Mouse (Mus musculus) MEL (cell line): ENCODE measurements around the gene Bves. TPM values are rescaled to one million over a fixed set of nuclear protein-coding genes. Genes with fewer than 3 reads are reported as not detected.

Experiments
- DNase-seq: peaks from one replicate; pipeline ENCODE4 v3.0.0; 2011; ENCODE audit warnings: low read depth, low spot score
- H3K27ac ChIP-seq: 2 replicates; pipeline ENCODE4 v1.5.1; 2012; ENCODE audit warnings: low read depth, mild to moderate bottlenecking, control low read depth, low read length, moderate library complexity; ENCODE audit not compliant: control insufficient read depth
- H3K27me3 ChIP-seq, 2 experiments: fragments of 150-350 bp in 1 of 2; sonication (generic) in 1 of 2; 2 replicates each; pipeline ENCODE4 v1.6.1; 2012; ENCODE audit warnings: low read length in 2 of 2, mild to moderate bottlenecking in 2 of 2, improper control_type of control experiment in 1 of 2, moderate library complexity in 1 of 2; ENCODE audit not compliant: insufficient read depth in 2 of 2, control insufficient read depth in 1 of 2
- H3K36me3 ChIP-seq, 2 experiments: 2 replicates each; pipeline ENCODE4 v1.6.1; 2012 to 2014; ENCODE audit warnings: low read length in 2 of 2, improper control_type of control experiment in 1 of 2, inconsistent platforms in 1 of 2, mild to moderate bottlenecking in 1 of 2; ENCODE audit not compliant: insufficient read depth in 2 of 2, control insufficient read depth in 1 of 2
- H3K4me1 ChIP-seq, 2 experiments: fragments of 150-350 bp in 1 of 2; sonication (generic) in 1 of 2; 2 replicates each; pipeline ENCODE4 v1.6.1; 2012; ENCODE audit warnings: low read length in 2 of 2, improper control_type of control experiment in 1 of 2, mild to moderate bottlenecking in 1 of 2; ENCODE audit not compliant: insufficient read depth in 2 of 2, control insufficient read depth in 1 of 2
- H3K4me3 ChIP-seq, 2 experiments: fragments of 150-350 bp in 1 of 2; sonication (generic) in 1 of 2; 2 replicates each; pipeline ENCODE4 v1.5.1; 2012; ENCODE audit warnings: low read depth in 2 of 2, low read length in 2 of 2, mild to moderate bottlenecking in 2 of 2, moderate library complexity in 2 of 2, control low read depth in 1 of 2, improper control_type of control experiment in 1 of 2; ENCODE audit not compliant: control insufficient read depth in 1 of 2, insufficient read depth in 1 of 2
- H3K79me2 ChIP-seq: 2 replicates; pipeline ENCODE4 v1.6.1; 2012; ENCODE audit warnings: mild to moderate bottlenecking, low read length, moderate library complexity; ENCODE audit not compliant: control insufficient read depth, poor library complexity, insufficient read depth
- H3K9ac ChIP-seq: 2 replicates; pipeline ENCODE4 v1.6.1; 2012; ENCODE audit warnings: low read depth, mild to moderate bottlenecking, control low read depth, low read length, moderate library complexity; ENCODE audit not compliant: control insufficient read depth, poor library complexity, severe bottlenecking
- H3K9me3 ChIP-seq: fragments of 150-350 bp; sonication (generic); replicated peaks from 2 replicates; pipeline ENCODE4 v1.6.1; 2012; ENCODE audit warnings: mild to moderate bottlenecking, low read length, improper control_type of control experiment, moderate library complexity; ENCODE audit not compliant: insufficient read depth
- BHLHE40 ChIP-seq: IDR thresholded peaks from 2 replicates; pipeline ENCODE4 v1.6.1; 2012; ENCODE audit warnings: low read depth, mild to moderate bottlenecking, inconsistent platforms, low read length, improper control_type of control experiment, borderline replicate concordance
- CHD1 ChIP-seq: IDR thresholded peaks from 2 replicates; pipeline ENCODE4 v1.6.1; 2012; ENCODE audit warnings: low read depth, mild to moderate bottlenecking, inconsistent platforms, low read length, improper control_type of control experiment
- CHD2 ChIP-seq: IDR thresholded peaks from 2 replicates; pipeline ENCODE4 v1.6.1; 2011; ENCODE audit warnings: low read length, improper control_type of control experiment
- CTCF ChIP-seq, 3 experiments: IDR thresholded peaks in 2 of 3; conservative IDR thresholded peaks in 1 of 3; 2 replicates each; pipeline ENCODE4 v1.5.1; 2011 to 2012; ENCODE audit warnings: low read length in 3 of 3, low read depth in 2 of 3, mild to moderate bottlenecking in 2 of 3, improper control_type of control experiment in 1 of 3, inconsistent platforms in 1 of 3, mixed read lengths in 1 of 3, moderate library complexity in 1 of 3; ENCODE audit not compliant: control insufficient read depth in 1 of 3, insufficient read depth in 1 of 3, poor library complexity in 1 of 3, severe bottlenecking in 1 of 3
- E2F4 ChIP-seq: IDR thresholded peaks from 2 replicates; pipeline ENCODE4 v1.6.1; 2011; ENCODE audit warnings: low read depth, low read length, improper control_type of control experiment, borderline replicate concordance
- EP300 ChIP-seq, 2 experiments: IDR thresholded peaks; 2 replicates each; pipeline ENCODE4 v1.6.1; 2011; ENCODE audit warnings: improper control_type of control experiment in 2 of 2, low read length in 2 of 2, low read depth in 1 of 2, mild to moderate bottlenecking in 1 of 2
- GABPA ChIP-seq: IDR thresholded peaks from 2 replicates; pipeline ENCODE4 v1.6.1; 2012; ENCODE audit warnings: low read depth, mild to moderate bottlenecking, inconsistent platforms, low read length, improper control_type of control experiment, moderate library complexity
- GATA1 ChIP-seq: IDR thresholded peaks from 2 replicates; pipeline ENCODE4 v1.6.1; 2011; ENCODE audit warnings: low read depth, low read length, improper control_type of control experiment
- HCFC1 ChIP-seq: IDR thresholded peaks from 2 replicates; pipeline ENCODE4 v1.6.1; 2012; ENCODE audit warnings: low read depth, mild to moderate bottlenecking, inconsistent platforms, low read length, improper control_type of control experiment, moderate library complexity
- KAT2A ChIP-seq: conservative IDR thresholded peaks from 2 replicates; pipeline ENCODE4 v1.6.1; 2012; ENCODE audit warnings: low read depth, low read length, improper control_type of control experiment, inconsistent platforms
- MAX ChIP-seq: IDR thresholded peaks from 2 replicates; pipeline ENCODE4 v1.6.1; 2011; ENCODE audit warnings: low read length, improper control_type of control experiment
- MAZ ChIP-seq: IDR thresholded peaks from 2 replicates; pipeline ENCODE4 v1.6.1; 2012; ENCODE audit warnings: low read depth, mild to moderate bottlenecking, inconsistent platforms, low read length, improper control_type of control experiment
- POLR2A ChIP-seq, 2 experiments: IDR thresholded peaks; 2 replicates each; pipeline ENCODE4 v1.6.1; 2011 to 2012; ENCODE audit warnings: low read length in 2 of 2, mild to moderate bottlenecking in 2 of 2, control low read depth in 1 of 2, improper control_type of control experiment in 1 of 2, low read depth in 1 of 2, moderate library complexity in 1 of 2; ENCODE audit not compliant: control insufficient read depth in 1 of 2, insufficient read depth in 1 of 2, poor library complexity in 1 of 2
- RAD21 ChIP-seq: IDR thresholded peaks from 2 replicates; pipeline ENCODE4 v1.6.1; 2011; ENCODE audit warnings: mild to moderate bottlenecking, low read depth, low read length, improper control_type of control experiment
- TCF12 ChIP-seq: IDR thresholded peaks from 2 replicates; pipeline ENCODE4 v1.6.1; 2014; ENCODE audit warnings: low read depth, mild to moderate bottlenecking, inconsistent platforms, low read length, improper control_type of control experiment, moderate library complexity
- UBTF ChIP-seq: IDR thresholded peaks from 2 replicates; pipeline ENCODE4 v1.6.1; 2012; ENCODE audit warnings: low read depth, mild to moderate bottlenecking, inconsistent platforms, low read length, improper control_type of control experiment, moderate library complexity, borderline replicate concordance; ENCODE audit not compliant: insufficient read depth
- USF1 ChIP-seq: IDR thresholded peaks from 2 replicates; pipeline ENCODE4 v1.6.1; 2014; ENCODE audit warnings: low read depth, mild to moderate bottlenecking, inconsistent platforms, low read length, improper control_type of control experiment, moderate library complexity
- ZNF384 ChIP-seq: IDR thresholded peaks from 2 replicates; pipeline ENCODE4 v1.6.1; 2012; ENCODE audit warnings: low read depth, mild to moderate bottlenecking, inconsistent platforms, low read length, improper control_type of control experiment
- polyA plus RNA-seq, 2 experiments: library from polyadenylated mRNA; stranded (reverse) in 1 of 2; unstranded in 1 of 2; fragments of >175 nt in 1 of 2; fragments of >200 nt in 1 of 2; gene quantifications; 2 replicates each; pipeline versions ENCODE4 v1.2.1 to v1.2.4; 2012; ENCODE audit warnings: low replicate concordance in 2 of 2, low read depth in 1 of 2; ENCODE audit not compliant: insufficient read length in 2 of 2, insufficient read depth in 1 of 2, missing spikeins in 1 of 2
- total RNA-seq: library from RNA; depleted of rRNA; stranded (reverse); fragments of 300-350 nt; gene quantifications from 2 replicates; pipeline ENCODE4 v1.2.3, GENCODE M21; 2012

Gene Bves
- total and polyA plus RNA-seq, 3 experiments: not detected

- Histone ChIP-seq H3K4me3 (no peak overlapping the region), H3K4me1 (no peaks in the 10 kb centered on the region)
Measured at GRCm38 (mm10) chr10:45344381-45344780, 8.8 kb downstream of the Bves start.

GRCm38 (mm10) chr10:45345217-45345616, 9.6 kb downstream of the Bves start:
- no peak overlapping the region for H3K27ac ChIP-seq
- H3K79me2 ChIP-seq: no peaks in the 10 kb centered on the region
- H3K4me1 ChIP-seq: no peaks in the 10 kb centered on the region
- H3K4me3 ChIP-seq: no peak overlapping the region
- no peaks in the 10 kb centered on the region for H3K36me3 ChIP-seq
- no peaks in the 10 kb centered on the region for H3K27me3 ChIP-seq
- H3K9ac ChIP-seq: no peak overlapping the region
- TF ChIP-seq GABPA (no peak), CHD1 (no peak), UBTF (no peak), POLR2A (IDR thresholded peaks at IDR 0.05; ENCODE audit: control insufficient read depth in 1 of 2, insufficient read depth in 1 of 2, low read depth in 1 of 2, low read length in 2 of 2, poor library complexity in 1 of 2) (no peak), MAZ (no peak), RAD21 (no peak), TCF12 (no peak), MAX (no peak), E2F4 (no peak), USF1 (no peak), ZNF384 (no peak), CHD2 (no peak)
- no peaks in the 10 kb centered on the region for H3K9me3 ChIP-seq
- DNase-seq: no peak

More at GRCm38 (mm10) chr10:45344381-45344780, 8.8 kb downstream of the Bves start:
- no peaks in the 10 kb centered on the region for H3K9me3 ChIP-seq
- no peak for TF ChIP-seq MAZ
- no peak for TF ChIP-seq EP300 (IDR thresholded peaks at IDR 0.05; ENCODE audit: low read depth in 1 of 2, low read length in 2 of 2)
- no peak for TF ChIP-seq BHLHE40
- TF ChIP-seq KAT2A: no peak
- TF ChIP-seq GATA1: no peak
- peak; percentile 19 for TF ChIP-seq RAD21
- no peak for TF ChIP-seq HCFC1
- no peak for TF ChIP-seq E2F4
- peak in 2 of 3 experiments; percentile 27 to 44; a peak in 3 of 6 replicates for TF ChIP-seq CTCF (IDR thresholded peaks at IDR 0.05 in 2 of 3, conservative IDR thresholded peaks at IDR 0.05 in 1 of 3; ENCODE audit: control insufficient read depth in 1 of 3, insufficient read depth in 1 of 3, low read depth in 2 of 3, low read length in 3 of 3, poor library complexity in 1 of 3, severe bottlenecking in 1 of 3)
- no peak overlapping the region for H3K9ac ChIP-seq
- no peaks in the 10 kb centered on the region for H3K27me3 ChIP-seq
- no peaks in the 10 kb centered on the region for H3K79me2 ChIP-seq
- H3K27ac ChIP-seq: no peak overlapping the region
- H3K36me3 ChIP-seq: no peaks in the 10 kb centered on the region
- peak; percentile 11 for DNase-seq
